Mouse (Mus musculus) cortical plate, adult 2 months (tissue): Measurements from ENCODE around the gene Wdr66.

ENCODE experiments used
- CTCF ChIP-seq: fragments of 200-500 bp; IDR thresholded peaks from 2 replicates; pipeline ENCODE4 v1.5.1; 2011; ENCODE audit warnings: mild to moderate bottlenecking, control low read depth, low read length; ENCODE audit not compliant: insufficient read depth; ENCODE audit errors: extremely low read depth
- POLR2A ChIP-seq: fragments of 200-500 bp; IDR thresholded peaks from 2 replicates; pipeline ENCODE4 v1.6.1; 2011; ENCODE audit warnings: mild to moderate bottlenecking, low read length, control low read depth; ENCODE audit not compliant: insufficient read depth; ENCODE audit errors: extremely low read depth

DNA sequence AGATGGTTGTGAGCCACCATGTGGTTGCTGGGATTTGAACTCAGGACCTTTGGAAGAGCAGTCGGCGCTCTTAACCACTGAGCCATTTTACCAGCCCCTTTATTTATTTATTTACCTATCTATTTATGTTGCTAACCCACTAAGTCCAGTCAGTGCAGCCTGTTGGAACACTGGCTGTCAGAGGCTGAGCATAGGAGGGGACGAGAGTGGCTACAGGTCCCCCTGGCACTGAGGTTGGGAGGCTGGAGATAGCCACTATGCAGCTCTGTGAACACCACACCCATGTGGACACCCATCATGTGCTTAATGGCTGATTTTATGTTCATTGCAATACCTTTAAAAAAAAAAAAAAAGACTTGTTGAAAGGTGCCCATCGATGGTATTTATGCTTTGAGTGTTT, 27.3 kb downstream of the Wdr66 start:
- TF ChIP-seq CTCF: no peak
- no peak for TF ChIP-seq POLR2A
